Mouse (Mus musculus): ENCODE results near the gene Fgfr2. TPM values are rescaled to one million over a fixed set of nuclear protein-coding genes. Genes with fewer than 3 reads are reported as not detected.
A peak's percentile ranks its signal among the peaks of the same experiment; 100 is the strongest.

Gene Fgfr2
- total and polyA plus RNA-seq, 2 experiments from 2014 or later: 17.1 to 47.6 TPM

DNA sequence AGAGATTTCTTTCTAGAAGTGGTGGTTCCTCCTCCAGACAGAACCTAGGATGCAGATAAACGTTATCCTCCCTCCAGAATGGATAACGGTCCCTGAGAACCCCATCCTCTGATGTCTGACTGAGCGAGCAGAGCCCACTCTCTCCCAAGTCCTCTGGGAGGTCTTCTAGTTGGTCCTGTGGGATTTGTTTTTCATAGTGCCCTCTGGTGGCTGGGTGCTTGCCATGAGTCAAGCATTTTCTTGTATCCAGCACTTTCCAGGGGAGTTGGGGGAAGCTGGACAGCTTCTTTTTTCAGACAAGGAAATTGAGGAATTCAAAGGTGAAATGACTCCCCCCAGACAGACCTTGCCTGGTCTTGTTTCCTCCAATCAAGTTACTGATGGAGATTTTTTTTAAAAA is 651.8 kb downstream of the Fgfr2 start:
- Histone ChIP-seq H3K4me3 (ENCODE audit: low read depth, low read length) (no peak overlapping the region), H3K4me2 (ENCODE audit: low read depth) (no peak overlapping the region), H3K27me3 (ENCODE audit: insufficient read depth, low read length) (no peaks in the 10 kb centered on the region), H3K27ac (ENCODE audit: low read depth, low read length) (no peak overlapping the region), H3K36me3 (ENCODE audit: insufficient read depth) (no peaks in the 10 kb centered on the region), H3K4me1 (ENCODE audit: insufficient read depth) (no peaks in the 10 kb centered on the region), H3K9me3 (ENCODE audit: low read length) (no peaks in the 10 kb centered on the region), H3K9ac (no peak overlapping the region)
- DNase-seq (peak; percentile 28), ATAC-seq (no peak)
- 57% methylated on average over 3 of the region's 3 CpGs for WGBS
- peak; percentile 56 for TF ChIP-seq CTCF (IDR thresholded peaks at IDR 0.05; ENCODE audit: low read depth)

DNA sequence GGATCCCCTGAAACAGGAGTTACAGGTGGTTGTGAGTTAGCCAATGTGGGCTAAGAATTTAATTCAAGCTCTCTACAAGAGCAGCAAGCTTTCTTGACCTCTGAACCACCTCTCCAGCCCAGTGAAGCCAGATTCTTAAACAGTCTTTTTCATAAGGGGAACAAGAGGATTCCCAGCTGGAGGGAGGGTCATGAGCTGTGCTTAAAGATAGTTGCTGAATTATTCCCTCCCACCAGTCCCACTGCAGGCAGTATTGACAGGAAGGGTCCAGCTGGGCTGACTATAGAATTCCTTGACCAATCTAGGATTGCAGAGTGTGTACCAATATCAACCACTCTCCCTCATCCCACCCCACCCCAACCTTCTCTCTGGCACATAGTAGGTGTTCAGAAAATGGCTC is 654.8 kb downstream of the Fgfr2 start:
- DNase-seq: no peak

DNA sequence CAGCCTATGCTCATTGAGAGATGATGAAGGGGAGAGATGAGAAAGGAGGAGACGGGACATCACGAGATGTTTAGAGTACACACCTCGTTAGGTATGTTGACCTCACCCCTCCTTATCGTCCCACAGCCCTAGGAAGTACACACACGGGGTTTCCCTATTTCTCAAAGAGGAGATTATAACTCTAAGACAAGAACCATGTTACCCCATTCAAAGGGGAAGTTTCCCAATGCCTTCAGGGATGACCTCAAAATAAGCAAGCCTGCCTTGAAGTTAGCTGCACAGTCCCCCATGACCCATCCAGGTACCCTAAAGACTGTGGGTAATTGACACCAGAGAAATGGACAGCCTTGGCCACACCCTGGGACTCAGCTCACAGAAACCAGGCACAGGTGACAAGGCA is 657.3 kb downstream of the Fgfr2 start:
- no peaks in the 10 kb centered on the region for H3K27me3 ChIP-seq (ENCODE audit: insufficient read depth, low read length)
- no peaks in the 10 kb centered on the region for H3K9me3 ChIP-seq (ENCODE audit: low read length)
- DNase-seq: no peak
- no peaks in the 10 kb centered on the region for H3K36me3 ChIP-seq (ENCODE audit: insufficient read depth)
- TF ChIP-seq CTCF (IDR thresholded peaks at IDR 0.05; ENCODE audit: low read depth): no peak
- WGBS: 86% methylated on average over 5 of the region's 5 CpGs
- H3K4me1 ChIP-seq (ENCODE audit: insufficient read depth): no peaks in the 10 kb centered on the region
- H3K4me2 ChIP-seq (ENCODE audit: low read depth): no peak overlapping the region
- H3K9ac ChIP-seq: no peak overlapping the region
- ATAC-seq: no peak
- no peak overlapping the region for H3K27ac ChIP-seq (ENCODE audit: low read depth, low read length)
- no peak overlapping the region for H3K4me3 ChIP-seq (ENCODE audit: low read depth, low read length)

More for the DNA sequence above, 654.8 kb downstream of the Fgfr2 start:
- H3K9me3 ChIP-seq (ENCODE audit: low read length): no peaks in the 10 kb centered on the region
- H3K27me3 ChIP-seq (ENCODE audit: insufficient read depth, low read length): no peaks in the 10 kb centered on the region
- TF ChIP-seq CTCF (IDR thresholded peaks at IDR 0.05; ENCODE audit: low read depth): no peak
- H3K4me1 ChIP-seq (ENCODE audit: insufficient read depth): no peaks in the 10 kb centered on the region
- no peaks in the 10 kb centered on the region for H3K36me3 ChIP-seq (ENCODE audit: insufficient read depth)
- no peak overlapping the region for H3K27ac ChIP-seq (ENCODE audit: low read depth, low read length)
- H3K4me2 ChIP-seq (ENCODE audit: low read depth): no peak overlapping the region
- ATAC-seq: no peak
- no peak overlapping the region for H3K9ac ChIP-seq
- H3K4me3 ChIP-seq (ENCODE audit: low read depth, low read length): no peak overlapping the region

DNA sequence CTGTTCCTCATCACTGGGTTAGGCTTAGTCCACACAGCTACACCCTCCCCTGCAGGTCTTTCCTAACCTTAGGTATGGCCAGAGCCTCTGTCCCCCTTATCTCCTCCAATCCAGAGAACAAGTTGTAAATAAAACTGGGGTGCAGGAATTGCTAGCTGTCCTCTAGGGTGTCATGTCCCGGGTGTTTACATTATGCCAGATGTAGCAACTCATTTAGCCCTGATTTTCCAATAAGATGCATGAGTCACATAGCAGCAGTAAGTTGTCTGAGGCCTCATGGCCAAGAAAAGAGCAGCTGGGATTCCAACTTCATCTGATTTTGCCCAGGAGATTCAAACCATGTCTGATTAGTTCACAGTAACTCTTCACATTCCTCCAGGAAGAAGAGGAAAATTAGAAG is 658.3 kb downstream of the Fgfr2 start:
- Histone ChIP-seq H3K27ac (ENCODE audit: low read depth, low read length) (no peak overlapping the region), H3K4me3 (ENCODE audit: low read depth, low read length) (no peak overlapping the region), H3K4me2 (ENCODE audit: low read depth) (no peak overlapping the region), H3K9me3 (ENCODE audit: low read length) (no peaks in the 10 kb centered on the region), H3K36me3 (ENCODE audit: insufficient read depth) (no peaks in the 10 kb centered on the region), H3K27me3 (ENCODE audit: insufficient read depth, low read length) (no peaks in the 10 kb centered on the region), H3K4me1 (ENCODE audit: insufficient read depth) (no peaks in the 10 kb centered on the region), H3K9ac (no peak overlapping the region)
- TF ChIP-seq CTCF (IDR thresholded peaks at IDR 0.05; ENCODE audit: low read depth): no peak
- DNase-seq (no peak), ATAC-seq (no peak)
- 83% methylated on average over 1 of the region's 1 CpGs for WGBS

DNA sequence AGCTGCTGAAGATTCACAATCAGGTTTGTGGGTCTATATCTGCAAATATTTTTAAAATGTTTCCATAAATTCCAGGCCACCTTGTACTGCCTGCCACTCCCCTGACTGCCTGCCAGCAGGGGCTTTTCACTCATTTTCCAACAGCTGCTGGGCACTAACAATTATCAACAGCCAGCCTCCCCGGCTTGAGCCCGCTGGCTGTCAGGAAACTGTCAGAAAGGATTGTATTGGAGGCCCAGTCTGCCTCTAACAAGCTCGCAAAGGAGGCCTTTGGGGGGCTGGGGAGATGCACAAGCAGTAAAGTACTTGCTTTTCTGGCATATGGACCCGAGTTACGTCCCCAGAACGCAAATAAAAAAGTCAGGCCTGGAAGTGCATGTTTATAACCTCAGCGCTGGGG is 664.7 kb downstream of the Fgfr2 start:
- no peak for TF ChIP-seq CTCF (IDR thresholded peaks at IDR 0.05; ENCODE audit: low read depth)
- ATAC-seq (no peak), DNase-seq (peak; percentile 31)
- Histone ChIP-seq H3K36me3 (ENCODE audit: insufficient read depth) (no peaks in the 10 kb centered on the region), H3K27ac (ENCODE audit: low read depth, low read length) (no peak overlapping the region), H3K4me1 (ENCODE audit: insufficient read depth) (no peaks in the 10 kb centered on the region), H3K9me3 (ENCODE audit: low read length) (no peaks in the 10 kb centered on the region), H3K4me2 (ENCODE audit: low read depth) (no peak overlapping the region), H3K4me3 (ENCODE audit: low read depth, low read length) (no peak overlapping the region), H3K9ac (no peak overlapping the region; the same call in 1 of the 2 replicates), H3K27me3 (ENCODE audit: insufficient read depth, low read length) (no peaks in the 10 kb centered on the region)
- 24% methylated on average over 7 of the region's 7 CpGs for WGBS

DNA sequence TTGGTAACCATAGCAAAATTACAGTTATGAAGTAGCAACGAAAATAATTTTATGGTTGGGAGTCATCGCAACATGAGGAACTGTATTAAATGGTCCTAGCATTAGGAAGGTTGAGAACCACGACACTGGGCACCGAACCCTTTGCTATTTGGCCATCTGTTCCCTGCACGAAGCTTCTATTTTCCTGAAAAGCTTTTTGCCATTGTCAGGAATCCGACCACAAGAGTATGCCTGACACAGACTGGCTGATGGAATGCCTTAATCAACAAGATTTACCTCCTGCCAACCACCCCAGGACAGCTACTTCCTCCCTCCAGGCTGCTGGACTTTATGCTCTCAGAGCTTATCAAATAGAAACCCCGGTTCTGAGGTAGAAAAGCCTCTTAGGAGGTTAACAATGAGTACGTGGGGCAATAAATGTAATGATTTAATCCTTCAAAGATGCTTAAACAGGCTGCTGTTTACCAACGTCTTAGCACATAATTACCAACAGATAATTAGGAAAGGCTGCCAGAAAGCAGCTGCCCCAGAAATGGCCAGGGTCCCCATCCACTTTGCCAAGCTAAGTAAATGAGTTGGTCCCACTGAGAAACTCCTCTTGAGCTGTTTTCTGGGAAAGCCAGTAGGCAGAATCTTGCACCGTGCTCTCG is 668.0 kb downstream of the Fgfr2 start:
- H3K27ac ChIP-seq (ENCODE audit: low read depth, low read length): no peak overlapping the region
- no peak overlapping the region for H3K9ac ChIP-seq
- H3K36me3 ChIP-seq (ENCODE audit: insufficient read depth): no peaks in the 10 kb centered on the region
- H3K27me3 ChIP-seq (ENCODE audit: insufficient read depth, low read length): no peaks in the 10 kb centered on the region
- H3K4me3 ChIP-seq (ENCODE audit: low read depth, low read length): no peak overlapping the region
- DNase-seq (no peak), ATAC-seq (no peak)
- H3K4me1 ChIP-seq (ENCODE audit: insufficient read depth): no peaks in the 10 kb centered on the region
- 24% methylated on average over 11 of the region's 11 CpGs for WGBS
- TF ChIP-seq CTCF (IDR thresholded peaks at IDR 0.05; ENCODE audit: low read depth): no peak
- no peak overlapping the region for H3K4me2 ChIP-seq (ENCODE audit: low read depth)
- no peaks in the 10 kb centered on the region for H3K9me3 ChIP-seq (ENCODE audit: low read length)

DNA sequence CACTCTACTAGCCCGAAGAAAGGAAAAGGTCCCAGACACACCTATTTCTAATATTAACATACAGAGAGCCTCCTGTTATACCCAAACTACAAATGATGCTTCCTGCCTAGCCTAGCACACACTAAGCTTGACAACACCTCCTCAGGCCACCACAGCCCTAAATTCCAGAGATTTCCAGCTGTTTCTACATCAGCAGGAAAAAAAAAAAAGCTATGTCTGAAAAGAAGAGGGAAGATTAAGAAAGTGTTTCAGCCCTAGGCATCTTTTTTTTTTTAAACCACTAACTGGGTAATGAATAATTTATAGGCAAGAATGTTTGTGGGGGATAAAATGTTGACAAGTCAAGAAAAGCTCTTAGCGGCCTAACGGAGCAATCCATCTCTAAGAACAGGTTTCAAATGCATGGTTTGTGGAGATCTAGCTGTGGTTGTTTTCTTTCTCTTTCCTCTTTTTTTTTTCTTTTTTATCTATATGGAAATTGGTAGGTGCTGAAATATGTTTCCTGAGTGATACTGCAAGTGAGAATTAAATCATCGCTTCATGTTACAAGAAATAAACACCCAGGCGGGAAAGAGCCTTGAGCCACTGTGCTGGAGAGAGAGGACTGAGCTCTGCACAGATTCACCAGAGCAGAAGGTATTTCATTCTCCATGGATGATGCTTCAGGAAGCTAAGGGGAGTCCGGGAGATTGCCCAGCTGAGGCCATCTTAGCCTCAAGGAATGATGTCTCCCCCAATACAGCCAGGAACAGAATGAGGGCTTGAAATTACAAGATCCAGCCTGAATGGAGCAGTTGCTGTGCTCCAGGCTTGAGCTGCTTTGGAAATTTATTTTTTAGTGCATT is 673.0 kb downstream of the Fgfr2 start:
- no peak for ATAC-seq
- no peaks in the 10 kb centered on the region; the same call in 1 of the 2 replicates for H3K4me1 ChIP-seq (ENCODE audit: insufficient read depth)
- WGBS: 49% methylated on average over 6 of the region's 6 CpGs
- H3K9me3 ChIP-seq (ENCODE audit: low read length): no peaks in the 10 kb centered on the region
- H3K4me2 ChIP-seq (ENCODE audit: low read depth): no peak overlapping the region
- H3K36me3 ChIP-seq (ENCODE audit: insufficient read depth): no peaks in the 10 kb centered on the region
- H3K4me3 ChIP-seq (ENCODE audit: low read depth, low read length): no peak overlapping the region
- peak; percentile 17 for DNase-seq
- H3K27ac ChIP-seq (ENCODE audit: low read depth, low read length): 0 out of 2 replicates have a peak overlapping the region, but pooled peaks have one; percentile 29
- H3K27me3 ChIP-seq (ENCODE audit: insufficient read depth, low read length): no peaks in the 10 kb centered on the region
- no peak for TF ChIP-seq CTCF (IDR thresholded peaks at IDR 0.05; ENCODE audit: low read depth)
- H3K9ac ChIP-seq: no peak overlapping the region

Data from forebrain, postnatal 0 days (tissue).